Mouse (Mus musculus): ENCODE measurements around the gene Mup21. TPM values are rescaled to one million over a fixed set of nuclear protein-coding genes. Genes with fewer than 3 reads are reported as not detected.

The Mup21 gene
- total RNA-seq (2023): not detected

DNA sequence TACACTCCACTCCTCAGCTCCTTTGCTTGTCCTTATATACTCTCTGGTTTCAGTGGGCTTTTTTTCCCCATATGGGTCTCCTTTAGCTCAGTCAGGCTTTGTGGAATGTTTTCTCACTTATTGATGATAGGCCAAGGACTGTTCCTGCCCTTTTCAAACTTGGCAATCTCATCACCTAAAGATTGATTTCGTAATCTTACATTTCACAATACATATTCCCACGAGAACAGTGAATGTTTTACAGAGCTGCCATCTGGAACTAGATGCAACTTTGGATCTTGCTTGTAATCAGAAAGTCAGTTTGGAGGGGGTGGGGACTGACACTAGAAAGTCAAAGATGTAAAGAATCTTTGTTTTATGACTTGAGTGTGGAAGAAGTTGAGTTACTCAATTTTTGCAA is at the start of gene Mup21:
Mup21 (minus strand) TSS at position 53 of the 400 bp plus-strand sequence.

Other genes starting within 250 kb of the Mup21 start
- gene Mup20, start 96.7 kb downstream of the Mup21 start, total RNA-seq (2023): not detected
- not detected for gene Mup3, start 63.5 kb downstream of the Mup21 start, total RNA-seq (2023)
- not detected for gene Zfp37, start 80.2 kb upstream of the Mup21 start, total RNA-seq (2023)
- 3.6 TPM for gene Slc31a2, start 111.7 kb upstream of the Mup21 start, total RNA-seq (2023)
- 85.9 TPM for gene Fkbp15, start 209.7 kb upstream of the Mup21 start, total RNA-seq (2023)
- 8.1 TPM for gene Slc31a1, start 209.9 kb upstream of the Mup21 start, total RNA-seq (2023)

Measured in CD8-positive naive resting alpha-beta T cell, adult 57 days (primary cell).